Mouse (Mus musculus): ENCODE data around the gene Cabp7.

The Cabp7 gene

GRCm38 (mm10) chr11:4746733-4747132, at the start of gene Cabp7:
TSS of gene Cabp7 (minus strand) at chr11:4746778.
- peak; percentile 47 for DNase-seq (ENCODE audit: extremely low spot score, low spot score)

GRCm38 (mm10) chr11:4793006-4793405, 46.4 kb upstream of the Cabp7 start:
- DNase-seq (ENCODE audit: extremely low spot score, low spot score), result no peak

- no peak for DNase-seq (ENCODE audit: extremely low spot score, low spot score)
These were observed 45.0 kb upstream of the Cabp7 start for GRCm38 (mm10) chr11:4791549-4791948.

GRCm38 (mm10) chr11:4789691-4790090, 43.1 kb upstream of the Cabp7 start:
- no peak for DNase-seq (ENCODE audit: extremely low spot score, low spot score)

GRCm38 (mm10) chr11:4784629-4785142, 38.1 kb upstream of the Cabp7 start:
- DNase-seq (ENCODE audit: extremely low spot score, low spot score), result no peak

GRCm38 (mm10) chr11:4783116-4783515, 36.5 kb upstream of the Cabp7 start:
- no peak for DNase-seq (ENCODE audit: extremely low spot score, low spot score)

GRCm38 (mm10) chr11:4780927-4781326, 34.3 kb upstream of the Cabp7 start:
- DNase-seq (ENCODE audit: extremely low spot score, low spot score), result no peak

GRCm38 (mm10) chr11:4772925-4773324, 26.3 kb upstream of the Cabp7 start:
- DNase-seq (ENCODE audit: extremely low spot score, low spot score), result peak; percentile 72

- no peak for DNase-seq (ENCODE audit: extremely low spot score, low spot score)
These were observed 25.2 kb upstream of the Cabp7 start for GRCm38 (mm10) chr11:4771756-4772155.

- DNase-seq (ENCODE audit: extremely low spot score, low spot score), result no peak
These were observed 23.3 kb upstream of the Cabp7 start for GRCm38 (mm10) chr11:4769881-4770280.

GRCm38 (mm10) chr11:4769293-4769692, 22.7 kb upstream of the Cabp7 start:
- no peak for DNase-seq (ENCODE audit: extremely low spot score, low spot score)

GRCm38 (mm10) chr11:4768399-4768798, 21.8 kb upstream of the Cabp7 start:
- DNase-seq (ENCODE audit: extremely low spot score, low spot score), result no peak

GRCm38 (mm10) chr11:4764476-4764875, 17.9 kb upstream of the Cabp7 start:
- no peak for DNase-seq (ENCODE audit: extremely low spot score, low spot score)

GRCm38 (mm10) chr11:4763631-4764030, 17.1 kb upstream of the Cabp7 start:
- no peak for DNase-seq (ENCODE audit: extremely low spot score, low spot score)

GRCm38 (mm10) chr11:4762511-4762910, 15.9 kb upstream of the Cabp7 start:
- no peak for DNase-seq (ENCODE audit: extremely low spot score, low spot score)

GRCm38 (mm10) chr11:4761991-4762390, 15.4 kb upstream of the Cabp7 start:
- DNase-seq (ENCODE audit: extremely low spot score, low spot score), result no peak

- DNase-seq (ENCODE audit: extremely low spot score, low spot score), result no peak
These were observed 13.9 kb upstream of the Cabp7 start for GRCm38 (mm10) chr11:4760438-4760837.

- peak; percentile 49 for DNase-seq (ENCODE audit: extremely low spot score, low spot score)
These were observed 11.2 kb upstream of the Cabp7 start for GRCm38 (mm10) chr11:4757789-4758158.

GRCm38 (mm10) chr11:4756984-4757788, 10.6 kb upstream of the Cabp7 start:
- DNase-seq (ENCODE audit: extremely low spot score, low spot score), result peak; percentile 67

- no peak for DNase-seq (ENCODE audit: extremely low spot score, low spot score)
These were observed 9.9 kb upstream of the Cabp7 start for GRCm38 (mm10) chr11:4756460-4756859.

GRCm38 (mm10) chr11:4754867-4755266, 8.3 kb upstream of the Cabp7 start:
- DNase-seq (ENCODE audit: extremely low spot score, low spot score), result no peak

- DNase-seq (ENCODE audit: extremely low spot score, low spot score), result no peak
These were observed 7.5 kb upstream of the Cabp7 start for GRCm38 (mm10) chr11:4754036-4754435.

GRCm38 (mm10) chr11:4752836-4753235, 6.3 kb upstream of the Cabp7 start:
- DNase-seq (ENCODE audit: extremely low spot score, low spot score), result no peak
